Mouse (Mus musculus): Measurements from ENCODE around the gene Creb1. TPM values are rescaled to one million over a fixed set of nuclear protein-coding genes. Genes with fewer than 3 reads are reported as not detected.

The Creb1 gene
- polyA plus RNA-seq (2015; fragmentation: Nextera tagmentation; extraction: Ambion mirVana) = 9.9 and 10.1 TPM in 2 replicates

GRCm38 (mm10) chr1:64532589-64533470, at the start of gene Creb1:
Creb1 (plus strand) TSS chr1:64532645.

GRCm38 (mm10) chr1:64616881-64617714, 84.7 kb downstream of the Creb1 start, which contains the start of gene Mettl21a:
Mettl21a (minus strand) TSS chr1:64617242.

Other genes starting within 250 kb of the Creb1 start
- gene Mettl21a, start 84.6 kb downstream of the Creb1 start, polyA plus RNA-seq (2015; fragmentation: Nextera tagmentation; extraction: Ambion mirVana) = 21.0 and 21.3 TPM in 2 replicates
- gene Ccnyl1, start 157.8 kb downstream of the Creb1 start, polyA plus RNA-seq (2015; fragmentation: Nextera tagmentation; extraction: Ambion mirVana) = 3.2 and 3.4 TPM in 2 replicates
- 0.71 and 0.88 TPM in 2 replicates for gene Fzd5, start 205.1 kb downstream of the Creb1 start, polyA plus RNA-seq (2015; fragmentation: Nextera tagmentation; extraction: Ambion mirVana)